Mouse (Mus musculus): Measurements from ENCODE around the gene Manf. TPM values are rescaled to one million over a fixed set of nuclear protein-coding genes. Genes with fewer than 3 reads are reported as not detected.

Manf gene
- total and polyA plus RNA-seq, 2 experiments: 74.6 to 78.2 TPM

DNA sequence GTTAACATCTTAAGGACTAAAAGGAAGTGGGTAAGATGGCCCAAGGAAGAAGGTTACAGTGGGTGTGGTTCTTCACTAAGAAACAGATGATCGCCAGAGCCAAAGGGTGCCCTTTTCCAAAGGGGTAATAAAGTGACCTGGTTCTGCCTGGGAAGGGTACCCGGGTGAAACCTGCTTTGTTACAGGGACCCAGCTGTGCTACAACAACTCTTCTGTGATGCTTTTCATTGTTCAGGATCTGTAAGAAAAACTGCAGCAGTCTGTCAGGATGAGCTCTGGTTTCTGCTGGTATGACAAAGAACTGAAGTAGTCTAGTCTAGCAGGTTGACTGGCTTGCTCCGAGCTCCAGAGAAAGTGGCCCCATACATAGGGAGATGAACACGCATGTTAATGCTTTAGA lies 9.6 kb downstream of the Manf start:
- H3K36me3 ChIP-seq (ENCODE audit: control insufficient read depth, insufficient read depth, low read length): peaks cover 23% of the 10 kb centered on the region
- WGBS: 81% methylated on average over 4 of the region's 4 CpGs

DNA sequence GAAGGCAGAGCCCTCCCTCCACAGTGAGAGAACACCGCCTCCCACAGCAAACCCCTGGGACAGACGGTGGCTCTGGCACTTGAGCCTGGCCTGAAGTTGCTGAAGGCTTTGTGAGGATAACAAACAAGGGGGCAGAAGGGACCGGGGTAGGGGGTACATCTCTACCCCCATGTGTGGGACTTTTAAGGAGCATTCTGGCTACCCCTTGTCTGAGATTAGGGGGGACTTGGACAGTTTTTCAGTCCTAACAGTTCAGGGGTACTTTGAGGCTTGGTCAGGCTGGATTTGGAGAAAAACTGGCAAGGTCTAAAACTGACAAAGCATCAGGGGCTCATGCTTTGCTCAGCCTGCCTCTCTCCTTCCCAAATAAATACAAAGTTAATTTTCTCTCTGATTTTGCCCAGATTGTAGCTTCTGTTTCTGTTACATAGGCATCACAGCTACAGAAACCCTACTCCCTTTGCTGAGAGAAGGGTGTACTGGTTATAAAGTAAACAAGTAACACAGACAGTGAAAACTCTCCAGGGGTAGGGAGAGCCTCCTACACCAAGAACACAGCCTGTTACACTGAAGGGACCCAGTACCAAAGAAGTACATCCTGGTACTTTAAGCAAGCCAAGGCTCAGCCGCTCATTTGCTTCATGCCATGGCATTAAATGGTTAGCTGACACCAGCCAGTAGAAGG lies 10.6 kb downstream of the Manf start:
- Histone ChIP-seq H3K4me1 (ENCODE audit: control insufficient read depth, insufficient read depth, low read length) (peaks cover 6% of the 10 kb centered on the region), H3K36me3 (ENCODE audit: control insufficient read depth, insufficient read depth, low read length) (peaks cover 30% of the 10 kb centered on the region), H3K9ac (ENCODE audit: low read depth, low read length) (no peak overlapping the region), H3K27me3 (ENCODE audit: control insufficient read depth, insufficient read depth, low read length) (no peaks in the 10 kb centered on the region), H3K79me2 (ENCODE audit: control insufficient read depth, insufficient read depth, low read length) (peaks cover 15% of the 10 kb centered on the region), H3K27ac (replicated peaks; ENCODE audit: insufficient read depth, low read depth, low read length) (no peak overlapping the region), H3K4me3 (ENCODE audit: insufficient read depth, low read depth, low read length) (no peak overlapping the region)
- 69% methylated on average over 4 of the region's 4 CpGs for WGBS
- DNase-seq (ENCODE audit: extremely low read depth, low read depth, low spot score): no peak
- TF ChIP-seq POLR2A (IDR thresholded peaks at IDR 0.05; ENCODE audit: extremely low read depth, insufficient read depth, low read length) (no peak), CTCF (IDR thresholded peaks at IDR 0.05; ENCODE audit: low read depth, low read length) (no peak)

More for the DNA sequence above, 9.6 kb downstream of the Manf start:
- Histone ChIP-seq H3K27me3 (ENCODE audit: control insufficient read depth, insufficient read depth, low read length) (no peaks in the 10 kb centered on the region), H3K79me2 (ENCODE audit: control insufficient read depth, insufficient read depth, low read length) (peaks cover 17% of the 10 kb centered on the region), H3K4me3 (ENCODE audit: insufficient read depth, low read depth, low read length) (no peak overlapping the region), H3K27ac (replicated peaks; ENCODE audit: insufficient read depth, low read depth, low read length) (no peak overlapping the region), H3K9ac (ENCODE audit: low read depth, low read length) (no peak overlapping the region), H3K4me1 (ENCODE audit: control insufficient read depth, insufficient read depth, low read length) (peaks cover 6% of the 10 kb centered on the region)
- DNase-seq (ENCODE audit: extremely low read depth, low read depth, low spot score): no peak
- no peak for TF ChIP-seq CTCF (IDR thresholded peaks at IDR 0.05; ENCODE audit: low read depth, low read length)
- no peak for TF ChIP-seq POLR2A (IDR thresholded peaks at IDR 0.05; ENCODE audit: extremely low read depth, insufficient read depth, low read length)

DNA sequence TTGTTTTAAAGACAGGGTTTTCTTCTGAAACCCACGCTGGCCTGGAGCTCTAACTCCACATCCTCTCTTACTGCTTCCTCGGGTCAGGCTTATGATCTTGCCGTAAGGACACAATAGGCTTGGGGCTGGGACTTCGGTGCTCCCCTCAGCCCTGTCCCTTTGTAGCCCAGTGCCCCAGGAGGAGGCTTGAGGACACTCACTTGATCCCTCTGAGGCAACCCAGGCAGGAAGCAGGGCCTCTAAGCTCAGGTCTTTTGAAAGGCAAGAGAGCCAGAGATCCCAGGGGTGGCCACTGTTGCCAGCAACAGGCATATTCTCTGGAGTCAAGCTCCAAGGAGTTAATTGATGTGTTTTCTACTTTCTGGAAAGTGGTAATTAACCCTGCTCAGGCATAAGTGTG lies 12.3 kb downstream of the Manf start:
- H3K4me3 ChIP-seq (ENCODE audit: insufficient read depth, low read depth, low read length): no peak overlapping the region

DNA sequence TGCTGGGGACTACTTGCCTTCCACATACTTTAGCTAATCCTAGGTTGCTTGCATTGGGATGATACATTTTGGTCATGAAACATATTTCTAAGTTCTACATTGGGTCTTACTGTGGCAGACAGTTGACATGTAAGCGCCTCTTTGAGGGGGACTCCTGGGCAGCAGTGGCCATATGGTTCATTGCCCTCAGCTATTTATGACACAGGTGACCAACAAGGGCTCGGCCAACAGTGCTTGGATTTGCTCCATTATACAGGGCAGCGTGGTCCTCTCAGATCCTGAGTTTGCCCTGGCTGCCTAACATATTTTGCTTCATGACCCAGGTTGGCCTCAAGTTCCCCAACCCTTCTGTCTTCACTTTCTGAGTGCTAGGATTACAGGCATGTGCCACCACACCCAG lies 15.1 kb downstream of the Manf start:
- DNase-seq (ENCODE audit: extremely low read depth, low read depth, low spot score): no peak
- Histone ChIP-seq H3K4me3 (ENCODE audit: insufficient read depth, low read depth, low read length) (no peak overlapping the region), H3K27ac (replicated peaks; ENCODE audit: insufficient read depth, low read depth, low read length) (no peak overlapping the region), H3K27me3 (ENCODE audit: control insufficient read depth, insufficient read depth, low read length) (no peaks in the 10 kb centered on the region), H3K4me1 (ENCODE audit: control insufficient read depth, insufficient read depth, low read length) (no peaks in the 10 kb centered on the region), H3K36me3 (ENCODE audit: control insufficient read depth, insufficient read depth, low read length) (peaks cover 54% of the 10 kb centered on the region), H3K79me2 (ENCODE audit: control insufficient read depth, insufficient read depth, low read length) (no peaks in the 10 kb centered on the region), H3K9ac (ENCODE audit: low read depth, low read length) (no peak overlapping the region)
- TF ChIP-seq POLR2A (IDR thresholded peaks at IDR 0.05; ENCODE audit: extremely low read depth, insufficient read depth, low read length) (no peak), CTCF (IDR thresholded peaks at IDR 0.05; ENCODE audit: low read depth, low read length) (no peak)
- WGBS: 80% methylated on average over 3 of the region's 3 CpGs

More for the DNA sequence above, 12.3 kb downstream of the Manf start:
- Histone ChIP-seq H3K36me3 (ENCODE audit: control insufficient read depth, insufficient read depth, low read length) (peaks cover 46% of the 10 kb centered on the region), H3K9ac (ENCODE audit: low read depth, low read length) (no peak overlapping the region), H3K27me3 (ENCODE audit: control insufficient read depth, insufficient read depth, low read length) (no peaks in the 10 kb centered on the region), H3K79me2 (ENCODE audit: control insufficient read depth, insufficient read depth, low read length) (no peaks in the 10 kb centered on the region), H3K4me1 (ENCODE audit: control insufficient read depth, insufficient read depth, low read length) (no peaks in the 10 kb centered on the region), H3K27ac (replicated peaks; ENCODE audit: insufficient read depth, low read depth, low read length) (no peak overlapping the region)
- 74% methylated on average over 4 of the region's 4 CpGs for WGBS
- DNase-seq (ENCODE audit: extremely low read depth, low read depth, low spot score): no peak
- TF ChIP-seq CTCF (IDR thresholded peaks at IDR 0.05; ENCODE audit: low read depth, low read length) (no peak), POLR2A (IDR thresholded peaks at IDR 0.05; ENCODE audit: extremely low read depth, insufficient read depth, low read length) (no peak)

GRCm38 (mm10) chr9:106874216-106874615 lies 17.6 kb downstream of the Manf start:
- H3K27ac ChIP-seq (replicated peaks; ENCODE audit: insufficient read depth, low read depth, low read length): no peak overlapping the region
- H3K4me1 ChIP-seq (ENCODE audit: control insufficient read depth, insufficient read depth, low read length): no peaks in the 10 kb centered on the region
- no peak overlapping the region for H3K4me3 ChIP-seq (ENCODE audit: insufficient read depth, low read depth, low read length)
- no peak overlapping the region for H3K9ac ChIP-seq (ENCODE audit: low read depth, low read length)
- TF ChIP-seq POLR2A (IDR thresholded peaks at IDR 0.05; ENCODE audit: extremely low read depth, insufficient read depth, low read length): no peak
- no peak for TF ChIP-seq CTCF (IDR thresholded peaks at IDR 0.05; ENCODE audit: low read depth, low read length)
- no peak for DNase-seq (ENCODE audit: extremely low read depth, low read depth, low spot score)
- H3K36me3 ChIP-seq (ENCODE audit: control insufficient read depth, insufficient read depth, low read length): peaks cover 55% of the 10 kb centered on the region
- WGBS: 86% methylated on average over 5 of the region's 5 CpGs
- H3K79me2 ChIP-seq (ENCODE audit: control insufficient read depth, insufficient read depth, low read length): no peaks in the 10 kb centered on the region
- no peaks in the 10 kb centered on the region for H3K27me3 ChIP-seq (ENCODE audit: control insufficient read depth, insufficient read depth, low read length)

DNA sequence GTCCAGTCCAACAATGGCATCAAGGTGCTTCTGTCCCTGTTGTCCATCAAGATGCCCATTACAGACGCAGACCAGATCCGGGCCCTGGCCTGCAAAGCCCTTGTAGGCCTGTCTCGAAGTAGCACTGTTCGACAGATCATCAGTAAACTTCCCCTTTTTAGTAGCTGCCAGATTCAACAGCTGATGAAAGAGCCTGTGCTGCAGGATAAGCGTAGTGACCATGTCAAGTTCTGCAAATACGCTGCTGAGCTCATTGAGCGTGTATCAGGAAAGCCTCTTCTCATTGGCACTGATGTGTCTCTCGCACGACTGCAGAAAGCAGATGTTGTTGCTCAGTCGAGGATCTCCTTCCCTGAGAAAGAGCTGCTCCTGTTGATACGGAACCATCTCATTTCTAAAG lies 33.7 kb downstream of the Manf start:
- no peak overlapping the region for H3K4me3 ChIP-seq (ENCODE audit: insufficient read depth, low read depth, low read length)
- no peak overlapping the region for H3K27ac ChIP-seq (replicated peaks; ENCODE audit: insufficient read depth, low read depth, low read length)
- no peak overlapping the region for H3K9ac ChIP-seq (ENCODE audit: low read depth, low read length)
- DNase-seq (ENCODE audit: extremely low read depth, low read depth, low spot score): no peak
- H3K36me3 ChIP-seq (ENCODE audit: control insufficient read depth, insufficient read depth, low read length): peaks cover 65% of the 10 kb centered on the region
- TF ChIP-seq CTCF (IDR thresholded peaks at IDR 0.05; ENCODE audit: low read depth, low read length) (no peak), POLR2A (IDR thresholded peaks at IDR 0.05; ENCODE audit: extremely low read depth, insufficient read depth, low read length) (no peak)
- no peaks in the 10 kb centered on the region for H3K27me3 ChIP-seq (ENCODE audit: control insufficient read depth, insufficient read depth, low read length)
- 91% methylated on average over 11 of the region's 11 CpGs for WGBS
- no peaks in the 10 kb centered on the region for H3K79me2 ChIP-seq (ENCODE audit: control insufficient read depth, insufficient read depth, low read length)
- no peaks in the 10 kb centered on the region for H3K4me1 ChIP-seq (ENCODE audit: control insufficient read depth, insufficient read depth, low read length)
